Mouse (Mus musculus): ENCODE results near the gene Mesd.

DNA sequence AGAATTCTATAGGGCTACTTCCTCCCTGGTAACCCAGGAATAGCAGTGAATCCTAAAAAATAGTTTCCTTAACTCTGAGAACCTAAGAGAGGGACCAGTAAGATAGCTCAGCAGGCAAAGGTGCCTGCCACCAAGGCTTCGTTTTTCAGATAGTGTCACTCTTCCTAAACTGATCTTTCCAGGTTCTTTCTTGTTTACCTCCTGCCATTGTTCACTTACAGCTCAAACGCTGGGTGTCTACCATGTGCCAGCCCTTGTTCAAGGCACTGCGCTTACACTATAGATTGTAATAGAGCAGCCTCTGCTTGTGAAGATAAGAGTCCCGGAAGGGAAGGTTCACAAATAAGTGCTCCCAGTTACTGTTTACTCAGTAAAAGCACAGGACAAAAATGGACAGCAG lies 1.6 kb downstream of the Mesd start:
- no peak for TF ChIP-seq CTCF (IDR thresholded peaks at IDR 0.05; ENCODE audit: low read depth)
- no peak for TF ChIP-seq EP300 (optimal IDR thresholded peaks at IDR 0.05)
